Mouse (Mus musculus): Measurements from ENCODE around the gene Zc3h7a. TPM values are rescaled to one million over a fixed set of nuclear protein-coding genes. Genes with fewer than 3 reads are reported as not detected.

Gene Zc3h7a
- total RNA-seq, 2 experiments from 2014 or later, result 20.8 to 29.1 TPM

DNA sequence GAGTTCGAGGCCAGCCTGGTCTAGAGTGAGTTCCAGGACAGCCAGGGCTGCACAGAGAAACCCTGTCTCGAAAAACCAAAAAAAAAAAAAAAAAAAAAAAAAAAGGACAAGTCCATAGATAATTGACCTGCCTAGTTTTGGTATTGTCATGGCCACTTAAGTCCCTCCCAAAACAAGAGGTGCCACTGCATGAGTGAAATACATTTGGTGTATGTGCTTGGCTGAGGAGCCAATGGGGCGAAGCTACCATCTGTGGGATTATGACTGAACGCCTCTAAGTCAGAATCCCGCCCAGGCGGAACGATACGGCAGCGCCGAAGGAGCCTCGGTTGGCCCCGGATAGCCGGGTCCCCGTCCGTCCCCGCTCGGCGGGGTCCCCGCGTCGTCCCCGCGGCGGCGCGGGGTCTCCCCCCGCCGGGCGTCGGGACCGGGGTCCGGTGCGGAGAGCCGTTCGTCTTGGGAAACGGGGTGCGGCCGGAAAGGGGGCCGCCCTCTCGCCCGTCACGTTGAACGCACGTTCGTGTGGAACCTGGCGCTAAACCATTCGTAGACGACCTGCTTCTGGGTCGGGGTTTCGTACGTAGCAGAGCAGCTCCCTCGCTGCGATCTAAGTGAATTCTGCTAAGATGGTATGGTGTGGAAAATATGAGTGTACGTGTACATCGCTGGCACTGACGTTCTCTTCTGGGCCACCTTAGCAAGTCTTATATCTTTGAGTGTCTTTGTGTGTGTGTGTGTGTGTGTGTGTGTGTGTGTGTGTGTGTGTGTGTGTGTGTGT, 32.3 kb downstream of the Zc3h7a start:
- peak; percentile 98 to 100 for DNase-seq

DNA sequence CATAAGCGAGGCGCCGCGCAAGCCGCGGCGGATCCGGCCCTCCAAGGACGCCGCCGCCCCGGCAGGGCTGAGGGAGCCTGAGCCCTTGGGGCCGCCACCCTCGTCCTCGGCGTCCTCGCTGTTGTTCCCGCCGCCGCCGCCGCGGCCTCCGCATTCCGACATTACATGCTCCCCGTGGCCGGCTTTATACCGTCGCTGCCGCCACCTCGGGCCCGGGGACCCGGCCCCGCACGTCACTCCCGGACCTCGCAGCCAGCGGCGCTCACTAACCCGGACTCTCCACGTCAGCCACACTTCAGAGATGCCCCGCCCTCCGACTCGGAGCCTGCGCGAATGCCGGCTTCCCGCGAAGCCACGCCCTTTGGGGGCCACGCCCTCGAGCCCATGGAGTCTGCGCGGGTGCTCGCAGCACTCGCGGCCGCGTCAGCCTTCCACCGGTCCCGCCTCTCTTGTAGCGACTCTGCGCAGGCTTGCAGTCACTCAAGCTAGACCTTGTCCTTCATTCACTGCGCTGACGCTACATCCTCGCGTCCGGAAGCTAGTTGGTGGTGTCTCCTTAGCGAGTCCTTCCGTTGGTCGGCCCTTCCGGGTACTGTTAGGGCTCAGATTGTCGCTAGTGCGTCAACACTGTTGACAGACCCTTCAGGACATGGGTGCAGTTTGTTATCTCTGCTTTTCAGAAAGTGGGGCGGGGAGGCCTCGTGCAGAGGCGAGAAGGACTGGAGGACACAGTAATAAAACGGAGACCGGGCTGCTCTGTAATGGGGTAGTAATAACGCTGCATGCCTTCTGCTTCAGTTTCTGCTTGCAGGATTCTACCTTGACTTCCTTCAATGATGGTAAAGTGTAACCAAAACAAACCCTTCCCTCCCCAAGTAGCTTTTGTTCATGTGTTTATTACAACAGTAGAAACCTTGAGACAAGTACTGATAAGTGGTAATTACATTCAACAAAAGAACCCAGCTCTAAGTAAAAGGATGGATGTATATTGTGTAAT, 41.5 kb downstream of the Zc3h7a start, which contains the start of gene Txndc11:
Gene Txndc11 (minus strand): TSS at position 303 of the 997 bp plus-strand sequence.
- DNase-seq, result peak; percentile 100

DNA sequence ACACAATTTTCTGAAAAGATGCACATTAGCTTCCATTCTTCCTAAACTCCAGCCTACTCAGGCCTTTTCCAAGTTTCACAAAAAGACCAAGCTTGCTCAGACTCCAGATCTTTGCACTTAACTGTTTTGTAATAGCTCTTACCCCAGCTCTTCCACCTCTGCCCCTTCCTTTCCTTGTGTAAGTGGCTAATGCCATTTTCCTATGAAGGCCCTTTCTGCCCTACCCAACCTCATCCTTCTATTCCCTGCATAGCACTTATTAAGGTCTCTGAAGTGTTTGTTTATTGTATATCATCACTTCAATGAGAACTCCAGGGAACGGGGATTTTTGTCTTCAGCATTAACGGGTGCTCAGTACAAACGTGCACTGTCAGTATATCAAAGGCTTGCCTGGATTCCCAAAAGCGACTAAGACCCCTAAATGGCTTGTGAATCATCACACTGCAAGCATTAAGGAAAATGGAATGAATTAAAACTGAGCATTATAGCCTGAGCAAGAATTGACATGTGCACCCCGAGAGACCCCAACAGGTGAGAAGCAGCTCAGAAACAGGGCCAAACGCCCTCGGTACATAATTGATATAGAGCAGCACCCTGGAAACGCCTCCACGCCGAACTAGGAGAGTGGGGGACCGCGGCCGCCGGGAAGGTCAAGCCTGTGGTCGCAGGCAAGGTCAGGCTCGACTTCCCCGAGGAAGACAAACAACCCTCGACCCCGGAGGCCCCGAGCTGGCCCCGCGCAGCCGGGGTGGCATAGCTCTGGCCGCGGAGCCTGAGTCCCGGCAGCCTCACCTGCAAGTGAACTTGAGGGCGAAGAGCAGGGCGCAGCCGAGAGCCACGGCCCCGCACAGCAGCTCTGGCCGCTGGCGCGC, 42.5 kb downstream of the Zc3h7a start:
- DNase-seq, result no peak

DNA sequence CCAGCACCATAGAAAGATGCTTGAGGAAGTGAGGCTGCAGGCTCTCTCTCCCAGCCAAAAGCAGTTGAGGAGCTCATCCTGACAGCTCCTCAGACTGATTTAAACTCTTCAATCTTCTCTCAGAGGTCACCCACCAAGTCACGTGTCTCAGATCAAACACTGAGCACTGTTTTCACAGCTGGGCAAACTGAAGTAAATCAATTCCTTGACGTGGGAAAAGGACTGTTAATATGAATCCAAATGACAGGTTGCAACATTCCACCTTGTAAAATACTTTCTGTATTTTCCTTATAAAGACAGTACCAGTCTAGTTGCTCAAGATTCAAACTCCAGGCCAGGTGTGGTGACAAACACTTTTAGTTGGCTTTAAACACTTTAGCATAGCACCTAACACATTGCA, 43.4 kb downstream of the Zc3h7a start:
- DNase-seq, result no peak

DNA sequence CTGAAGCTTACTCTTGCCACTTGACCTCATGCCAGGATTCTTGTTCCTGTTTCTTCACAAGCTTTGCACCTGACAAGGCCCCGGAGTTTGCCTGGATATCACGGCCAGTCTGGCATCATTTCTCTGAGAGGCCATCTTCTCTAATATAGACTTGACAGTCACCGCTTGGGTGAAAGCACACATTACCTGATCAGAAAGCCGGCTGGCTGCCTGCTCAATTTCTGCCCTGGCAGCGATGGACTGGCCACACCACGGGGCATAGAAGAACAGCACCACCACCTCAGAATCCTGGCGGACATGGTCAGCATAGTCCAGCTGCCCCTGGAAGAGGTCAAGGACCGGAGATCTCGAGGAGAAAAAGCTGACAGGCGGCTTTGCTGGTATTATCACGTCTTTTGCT, 47.9 kb downstream of the Zc3h7a start:
- DNase-seq, result no peak

DNA sequence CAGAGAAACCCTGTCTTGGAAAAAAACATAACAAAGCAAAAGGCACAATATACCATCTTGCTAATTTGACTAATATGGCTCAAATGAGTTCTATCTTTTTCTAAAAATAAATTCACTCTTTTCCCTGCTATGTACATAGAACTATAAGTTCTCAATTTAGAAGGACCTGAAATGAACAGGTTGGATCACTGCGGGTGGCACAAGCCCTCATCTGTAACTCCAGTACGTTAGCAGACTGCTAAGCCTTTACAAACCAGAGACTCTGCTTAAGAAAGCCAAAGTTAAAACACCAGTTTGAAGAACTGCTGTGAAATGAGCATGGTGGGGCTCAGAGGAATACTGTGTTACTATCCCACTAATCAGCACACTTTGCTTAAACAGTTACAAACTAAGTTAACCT, 50.8 kb downstream of the Zc3h7a start:
- no peak for DNase-seq

DNA sequence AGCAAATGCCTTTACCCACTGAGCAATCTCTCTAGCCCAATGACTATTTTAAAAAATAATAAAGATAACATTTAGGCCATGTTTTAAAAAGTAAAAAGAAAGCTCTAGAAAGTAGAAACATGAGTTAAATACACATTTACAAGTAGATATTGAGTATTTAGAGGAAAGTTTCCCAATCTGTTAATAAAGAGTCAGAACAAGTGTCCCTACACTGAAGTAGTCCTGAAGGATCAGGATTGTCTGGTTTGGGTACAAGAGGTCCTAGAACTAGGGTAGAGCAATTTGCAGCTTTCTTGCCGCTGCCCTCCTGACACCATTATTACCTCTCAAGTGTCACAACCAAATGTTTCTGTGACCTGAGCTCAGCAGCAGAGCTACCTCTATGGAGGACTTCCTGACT, 52.1 kb downstream of the Zc3h7a start:
- no peak for DNase-seq

DNA sequence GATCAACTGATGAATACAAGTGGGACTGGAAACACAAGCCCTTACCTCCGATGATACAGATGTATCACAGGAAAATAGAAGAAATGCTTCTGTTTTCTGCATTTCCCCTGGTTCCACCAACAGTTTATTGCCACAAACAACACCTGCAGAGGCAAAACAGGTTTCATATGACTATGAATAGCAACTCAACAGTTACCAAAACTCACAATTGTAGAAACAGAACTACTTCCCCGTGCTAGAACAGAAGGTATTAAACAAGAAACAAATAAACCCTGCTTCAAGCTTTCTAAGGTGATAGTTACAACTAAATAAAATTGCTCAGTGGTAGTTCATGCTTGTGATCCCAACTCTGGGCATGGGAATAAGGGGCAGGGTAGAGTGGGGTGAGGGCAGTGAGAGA, 53.6 kb downstream of the Zc3h7a start:
- no peak for DNase-seq

DNA sequence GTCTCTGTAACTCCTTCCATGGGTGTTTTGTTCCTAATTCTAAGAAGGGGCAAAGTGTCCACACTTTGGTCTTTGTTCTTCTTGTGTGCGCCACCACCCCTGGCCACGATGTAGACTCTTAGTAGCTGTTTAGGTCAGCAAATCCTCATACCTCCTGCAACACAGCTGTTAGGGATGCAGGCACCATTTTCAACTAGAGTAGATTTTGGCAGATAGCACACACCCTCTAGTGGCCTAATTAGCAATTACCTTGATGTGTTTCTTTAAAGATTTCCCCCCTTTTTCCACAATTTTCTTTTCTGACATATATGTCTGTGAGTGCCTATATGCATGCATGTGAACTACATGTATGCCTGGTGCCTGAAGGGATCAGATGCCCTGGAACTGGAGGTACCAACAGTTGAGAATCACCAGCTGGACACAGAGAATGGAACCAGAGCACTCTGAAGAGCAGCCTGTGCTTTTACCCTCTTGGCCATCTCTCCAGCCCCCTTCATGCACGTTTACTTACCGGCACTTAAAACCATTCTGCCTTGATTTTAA, 66.9 kb downstream of the Zc3h7a start:
- DNase-seq, result no peak

DNA sequence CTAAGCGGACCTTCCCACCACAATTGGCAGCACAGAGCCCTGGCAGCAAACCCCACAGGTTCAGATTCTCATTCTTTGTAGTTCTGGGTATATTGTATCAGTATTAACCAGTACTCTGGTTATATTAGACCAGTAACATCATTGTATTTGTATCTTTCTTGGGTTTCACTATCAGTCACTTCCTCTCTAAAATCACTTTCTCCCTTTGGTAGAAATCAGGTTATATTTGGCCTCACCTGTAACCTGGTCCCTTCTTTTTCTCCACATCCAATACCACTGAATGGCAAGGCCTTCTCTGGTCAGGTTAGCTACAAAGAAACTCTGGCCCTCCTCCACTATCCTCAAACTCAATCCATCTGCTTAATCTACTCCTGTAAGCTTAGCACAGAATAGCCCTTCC, 71.3 kb downstream of the Zc3h7a start:
- DNase-seq, result no peak

DNA sequence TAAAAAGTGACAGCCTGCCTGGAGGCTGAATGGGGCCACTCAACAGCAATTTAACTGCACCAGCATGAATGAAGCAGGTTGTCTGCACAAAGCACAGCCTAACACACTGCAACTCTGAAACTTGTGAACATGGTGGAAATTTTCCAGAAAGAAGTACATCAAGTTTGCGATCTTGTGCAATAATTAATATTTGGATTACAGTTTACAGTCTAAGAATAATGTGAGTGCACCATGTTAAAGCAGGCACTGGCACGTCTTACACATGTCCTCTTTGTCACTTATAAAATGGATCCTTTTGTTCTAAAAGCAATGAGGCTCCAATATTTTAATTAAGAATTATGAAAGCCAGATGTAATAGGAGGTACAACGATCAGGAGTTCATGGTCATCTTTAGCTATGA, 78.9 kb downstream of the Zc3h7a start:
- DNase-seq, result no peak

DNA sequence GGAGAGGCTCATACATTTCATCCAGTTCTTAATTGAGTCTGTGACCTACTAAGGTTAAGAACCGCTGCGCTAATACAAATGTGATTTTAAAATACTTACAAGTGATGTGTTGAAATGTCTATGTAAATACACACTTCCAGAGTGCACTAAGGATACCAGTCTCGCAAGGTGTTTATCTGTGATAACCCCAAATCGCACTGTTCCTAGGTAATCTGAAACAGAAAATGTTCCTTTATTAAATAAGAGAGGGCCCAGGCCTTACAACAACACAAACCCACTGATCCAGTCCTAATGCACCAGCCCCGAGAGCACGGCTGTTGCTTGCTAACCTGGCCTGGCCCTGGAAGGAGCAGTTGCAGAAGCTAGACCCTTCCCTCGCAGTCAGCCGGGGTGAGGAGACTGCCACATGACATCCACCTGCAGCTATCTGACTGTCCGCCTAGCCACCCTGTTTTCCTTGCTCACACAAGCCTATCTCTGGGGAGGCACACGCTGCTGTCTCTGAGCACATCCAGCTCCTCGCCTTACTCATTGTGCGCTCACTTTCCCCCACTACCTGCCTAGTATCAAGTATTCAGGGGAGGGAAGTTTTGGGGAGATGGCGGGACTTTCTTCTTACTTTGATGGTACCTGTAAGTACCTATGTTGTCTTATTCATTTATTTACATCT, 82.3 kb downstream of the Zc3h7a start:
- no peak for DNase-seq

DNA sequence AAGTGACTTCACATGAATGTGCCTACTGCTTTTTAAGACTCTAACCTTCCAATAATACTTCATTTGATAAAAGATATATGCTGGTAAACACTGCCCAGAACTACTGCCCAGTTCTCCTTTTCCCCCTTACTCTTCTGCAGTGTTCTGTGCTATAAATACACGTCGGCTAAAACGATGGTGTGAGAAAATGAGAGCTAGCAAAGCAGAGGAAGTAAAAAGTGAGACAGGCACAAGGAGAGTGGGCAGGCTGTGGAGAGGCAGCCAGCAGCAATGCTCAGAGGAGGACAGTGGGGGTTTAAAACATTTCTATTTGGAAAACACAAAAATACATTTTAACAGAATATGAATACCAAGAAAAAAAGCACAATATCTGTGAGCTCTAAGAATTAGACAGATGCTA, 83.7 kb downstream of the Zc3h7a start:
- DNase-seq, result peak in 1 of 2 experiments; percentile 37

DNA sequence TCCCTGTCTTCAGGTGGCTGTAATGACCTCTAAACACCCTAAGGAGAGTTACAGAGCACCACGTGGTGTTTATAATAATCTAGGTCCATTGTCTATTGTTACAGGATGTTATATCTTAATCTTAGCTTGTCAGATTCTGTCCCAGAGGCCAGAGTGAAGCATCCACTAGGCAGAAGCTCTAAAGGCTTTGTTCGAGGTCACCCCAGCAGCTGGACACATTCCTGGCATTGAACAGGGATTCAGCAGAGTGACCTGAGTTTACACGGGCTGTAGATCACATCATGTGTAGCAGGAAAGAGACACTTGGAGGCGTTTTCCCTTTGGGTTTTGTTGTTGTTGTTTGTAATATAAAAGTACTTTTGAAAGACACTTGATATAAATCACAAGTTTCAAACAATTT, 84.1 kb downstream of the Zc3h7a start:
- peak in 1 of 2 experiments; percentile 40 for DNase-seq

DNA sequence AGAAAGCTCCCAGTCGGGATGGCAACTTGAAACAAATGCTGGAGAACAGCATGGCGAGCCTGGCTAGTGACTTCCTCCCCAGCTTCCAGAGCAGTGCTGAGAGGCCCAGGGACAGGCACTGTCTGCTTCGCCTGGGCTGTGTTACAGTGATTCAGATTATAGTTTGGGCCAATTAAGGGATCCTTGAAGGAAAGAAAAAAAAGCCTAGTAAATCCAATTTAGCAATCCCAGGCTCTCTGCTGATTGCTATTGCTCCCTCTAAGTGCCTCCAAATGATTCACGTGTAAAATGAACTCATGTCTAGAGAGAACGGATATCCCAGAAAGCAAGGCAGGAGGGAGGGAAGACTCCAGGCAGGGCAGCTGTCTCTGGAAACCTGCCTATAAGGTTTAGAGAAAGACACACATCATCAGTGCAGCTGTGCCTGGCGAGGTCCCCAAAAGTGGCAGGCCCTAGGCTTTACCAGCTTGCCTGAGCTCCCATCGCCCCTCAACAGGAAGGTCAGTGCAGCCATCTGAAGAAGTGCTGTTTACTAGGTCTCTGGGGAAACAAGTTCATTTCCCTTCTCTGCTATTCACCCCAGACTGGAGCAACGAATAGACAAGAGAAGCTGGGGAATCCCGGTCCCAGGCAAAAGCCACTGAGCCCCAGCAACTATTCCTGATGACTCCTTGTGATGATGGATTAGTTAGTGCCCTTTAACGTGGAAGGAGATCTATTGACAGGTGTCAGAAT, 85.2 kb downstream of the Zc3h7a start:
- DNase-seq, result no peak

DNA sequence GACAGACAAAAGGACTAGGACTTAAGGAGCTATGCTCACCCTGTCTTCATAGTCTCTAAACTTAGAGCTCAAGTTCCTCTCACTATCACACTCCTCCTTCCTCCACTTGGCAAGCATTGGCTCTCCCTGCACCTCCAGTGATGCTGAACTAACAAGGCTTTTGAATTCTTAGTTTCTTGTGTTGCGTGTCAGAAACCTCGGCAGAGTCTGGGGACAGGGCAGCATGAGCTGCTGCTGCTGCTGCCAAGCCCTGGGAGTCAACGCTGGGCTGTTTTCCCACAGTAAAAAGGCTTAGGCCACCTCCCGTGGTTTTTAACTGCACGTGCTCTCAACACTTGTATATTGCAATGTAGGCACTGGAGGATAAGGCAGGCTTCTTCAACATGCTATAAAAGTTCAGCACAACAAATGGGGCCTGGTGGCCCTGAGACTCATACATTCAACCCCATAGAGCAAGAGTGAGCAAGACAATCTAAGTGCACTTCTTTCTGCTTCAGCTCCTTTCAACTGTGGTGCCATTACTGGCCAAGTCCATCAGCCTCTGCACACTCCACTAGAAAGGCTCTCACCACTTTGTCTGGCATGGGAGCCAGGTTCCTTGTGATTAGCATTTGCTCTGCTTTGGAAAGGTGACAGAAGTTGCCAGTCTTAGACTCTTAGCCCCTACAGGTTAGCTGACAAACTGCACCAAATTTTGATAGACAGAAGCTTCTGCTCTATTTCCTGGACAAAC, 89.2 kb downstream of the Zc3h7a start:
- peak in 1 of 2 experiments; percentile 32 for DNase-seq

All from heart, adult 18-20 months (tissue).